Mouse (Mus musculus) urinary bladder, adult 2 months (tissue): Measurements from ENCODE around the gene Rac2. TPM values are rescaled to one million over a fixed set of nuclear protein-coding genes. Genes with fewer than 3 reads are reported as not detected.

Experiments
- DNase-seq: peaks from one replicate; pipeline ENCODE4 v3.0.0; 2022; ENCODE audit warnings: low spot score
- polyA plus RNA-seq: library from polyadenylated mRNA; depleted of rRNA; stranded (reverse); fragments of >200 nt; gene quantifications from 2 replicates; pipeline ENCODE4 v1.2.3, GENCODE M21; 2012; rRNA removed

Rac2 gene
- polyA plus RNA-seq, 1 experiment, result 13.8 TPM

DNA sequence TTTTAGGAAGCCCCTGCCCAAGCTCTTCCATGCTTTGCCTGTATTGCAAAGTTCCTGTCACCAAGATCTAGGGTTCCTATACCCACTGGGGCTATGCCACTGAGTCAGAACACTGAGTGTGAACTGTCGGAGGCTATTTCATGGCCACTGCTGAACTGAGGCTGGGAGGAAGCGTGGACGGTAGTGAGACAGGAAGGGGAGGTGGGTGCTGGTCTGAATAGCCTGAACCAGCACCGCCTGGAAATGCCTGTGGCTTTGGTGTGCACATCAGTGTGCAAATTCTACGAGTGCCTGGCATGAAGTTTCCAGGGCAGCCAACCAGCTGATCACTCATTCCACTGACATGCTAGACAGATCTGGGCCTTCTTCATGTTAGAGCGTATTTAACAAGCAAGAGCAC, 50.7 kb downstream of the Rac2 start:
- DNase-seq, result no peak

DNA sequence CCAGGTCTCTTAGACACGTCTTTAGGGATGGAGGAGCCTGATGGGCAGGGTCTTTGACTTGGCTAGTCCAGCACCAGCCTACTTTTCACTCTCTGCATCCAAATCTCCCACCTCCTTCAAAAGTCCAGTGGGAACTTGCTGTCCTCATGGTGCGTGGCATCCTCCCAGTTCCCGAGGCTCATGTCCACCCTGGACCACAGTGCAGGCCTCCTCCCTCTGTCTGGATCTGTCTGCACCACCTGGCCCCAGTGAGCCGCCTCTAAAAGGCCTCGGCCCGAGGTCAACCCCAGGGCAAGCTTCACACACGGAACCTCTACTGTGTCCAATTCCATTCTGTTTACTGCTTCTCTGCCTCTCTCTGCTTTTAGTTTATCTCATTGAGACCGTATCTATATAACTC, 51.3 kb downstream of the Rac2 start:
- DNase-seq, result no peak

DNA sequence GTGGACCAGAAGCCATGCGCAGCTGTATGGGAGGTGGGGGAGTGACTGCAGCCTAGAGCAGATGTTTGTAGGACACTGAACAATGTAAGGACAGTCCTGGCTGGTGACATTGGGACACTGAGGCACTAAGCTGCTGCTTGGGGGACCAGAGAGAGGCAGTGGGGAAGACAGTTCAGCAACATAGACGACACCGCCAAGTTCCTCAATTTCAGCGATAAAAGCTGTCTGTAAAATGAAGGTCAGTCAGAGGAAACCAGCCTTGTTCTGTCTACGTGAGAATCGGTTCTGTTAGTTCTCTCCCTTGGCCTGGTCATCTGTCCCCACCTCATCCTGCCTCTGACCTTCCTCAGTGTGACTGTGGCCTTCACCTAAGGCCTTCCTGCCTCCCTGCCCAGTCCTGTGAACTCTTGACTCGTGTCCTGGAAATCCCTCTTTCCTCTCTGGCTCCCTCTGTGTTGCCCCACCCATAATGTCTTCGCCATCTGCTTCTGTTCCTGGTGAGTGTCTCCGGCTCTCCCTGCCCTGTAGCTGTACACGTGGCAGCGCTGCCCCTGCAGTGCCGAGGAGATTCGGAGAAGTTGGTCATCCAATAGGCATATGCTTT, 52.4 kb downstream of the Rac2 start:
- DNase-seq, result no peak

DNA sequence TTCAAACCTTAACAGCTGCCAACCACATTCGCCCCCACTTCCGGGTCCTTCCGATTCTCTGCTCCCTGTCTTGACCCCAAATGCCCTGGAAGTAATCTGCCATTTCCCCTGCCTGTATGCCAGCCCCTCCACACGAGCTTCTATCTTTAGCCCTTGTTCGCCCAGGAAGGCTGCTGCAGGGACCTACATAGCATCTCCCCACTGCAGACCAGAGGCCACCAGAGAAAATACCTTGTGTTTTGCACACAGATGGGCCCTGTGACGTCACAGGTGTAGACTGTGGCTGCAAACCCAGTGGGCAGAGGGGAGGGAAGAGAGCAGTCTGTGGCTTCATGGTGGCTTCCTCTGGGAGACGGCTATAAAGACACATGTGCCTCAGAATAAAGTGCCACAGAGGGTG, 54.4 kb downstream of the Rac2 start:
- no peak for DNase-seq

DNA sequence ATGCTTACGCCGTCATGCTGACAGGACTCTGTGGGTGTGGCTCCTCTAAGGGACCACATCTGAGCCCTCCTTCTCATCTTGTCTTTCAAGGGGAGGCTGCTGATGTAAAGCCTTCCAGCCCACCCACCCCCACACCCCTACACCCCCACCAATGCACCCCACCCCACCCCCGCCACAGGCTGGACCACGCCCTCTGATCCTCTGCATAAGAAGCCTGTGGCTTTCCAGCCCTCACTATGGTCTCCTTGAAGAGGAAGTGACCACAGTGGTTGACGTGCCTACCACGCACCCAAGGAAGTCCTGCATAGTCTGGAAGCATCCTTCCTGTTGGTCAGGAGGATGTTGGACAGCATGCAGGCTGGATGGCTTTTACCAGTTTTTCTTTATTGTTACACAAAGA, 56.8 kb downstream of the Rac2 start:
- no peak for DNase-seq

DNA sequence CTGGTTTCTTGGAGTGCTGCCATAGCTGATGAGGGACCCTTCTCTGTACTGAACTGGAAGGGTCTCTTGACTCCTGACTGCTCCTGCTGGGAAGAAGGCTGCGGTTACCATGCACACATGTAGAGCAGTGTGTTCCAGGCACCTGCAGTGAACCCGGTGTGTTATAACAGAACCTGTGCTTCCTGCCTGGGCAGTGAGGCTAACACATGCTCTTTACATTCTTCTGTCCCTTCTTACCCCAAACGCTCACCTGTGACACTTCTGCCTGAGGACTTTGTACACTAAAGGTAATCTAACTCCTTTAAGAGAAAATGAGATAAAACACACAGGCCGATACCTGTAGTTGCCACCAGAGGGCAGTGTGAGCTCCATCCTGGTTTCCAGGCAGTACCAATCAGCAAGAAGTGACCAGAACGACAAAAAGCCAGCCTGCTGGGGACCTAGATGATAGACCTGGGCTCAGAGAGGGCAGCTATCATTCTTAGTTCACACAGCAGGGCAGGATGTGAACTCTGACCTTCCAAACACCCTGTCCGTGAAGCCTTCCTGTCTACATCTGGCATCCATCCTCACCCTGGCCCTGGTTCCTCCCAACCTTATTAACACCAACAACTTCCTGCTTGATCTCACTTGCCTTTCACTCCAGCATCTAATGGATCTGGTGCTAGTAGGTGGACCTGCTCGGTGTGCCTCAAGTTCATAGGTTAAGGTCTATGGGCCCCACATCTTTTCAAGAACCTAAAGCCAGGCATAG, 58.0 kb downstream of the Rac2 start:
- peak; percentile 62 for DNase-seq

DNA sequence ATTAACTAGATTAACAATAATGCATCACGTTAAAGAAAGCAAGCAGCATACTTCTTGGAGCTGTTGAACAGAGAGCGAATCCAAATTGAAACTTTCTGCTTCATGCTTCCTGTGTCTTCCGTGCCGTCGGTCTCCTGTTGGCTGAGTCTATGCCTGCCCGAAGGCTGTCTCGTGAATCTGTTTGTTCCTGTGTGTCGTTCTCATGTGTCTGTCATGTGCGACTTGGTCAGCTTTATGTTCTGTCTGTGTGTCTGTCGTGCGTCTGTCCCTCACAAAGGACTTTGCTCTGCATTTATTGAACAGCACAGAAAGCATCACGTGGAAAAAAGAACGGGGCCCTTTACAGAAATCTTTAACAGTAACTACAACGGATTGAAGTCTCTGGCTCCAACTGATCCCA, 59.6 kb downstream of the Rac2 start:
- no peak for DNase-seq

DNA sequence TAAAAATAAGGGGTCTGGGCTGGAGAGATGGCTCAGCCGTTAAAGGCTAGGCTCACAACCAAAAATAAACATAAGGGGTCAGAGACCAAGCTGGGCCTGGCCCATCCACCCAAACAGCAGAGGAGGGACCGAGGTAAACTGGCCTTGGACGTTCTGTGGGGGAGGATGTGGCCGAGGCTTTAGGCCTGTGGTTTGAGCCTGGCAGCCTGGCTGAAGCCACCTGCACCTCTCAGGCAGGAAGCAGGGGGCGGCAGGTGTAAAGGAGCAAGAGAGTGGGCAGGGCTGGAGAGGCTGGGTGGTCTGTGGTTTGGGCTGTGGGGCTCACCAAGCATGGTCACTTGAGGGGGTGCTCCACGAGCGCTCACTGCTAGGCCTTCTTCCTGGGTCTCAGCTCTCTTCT, 60.6 kb downstream of the Rac2 start:
- DNase-seq, result no peak

DNA sequence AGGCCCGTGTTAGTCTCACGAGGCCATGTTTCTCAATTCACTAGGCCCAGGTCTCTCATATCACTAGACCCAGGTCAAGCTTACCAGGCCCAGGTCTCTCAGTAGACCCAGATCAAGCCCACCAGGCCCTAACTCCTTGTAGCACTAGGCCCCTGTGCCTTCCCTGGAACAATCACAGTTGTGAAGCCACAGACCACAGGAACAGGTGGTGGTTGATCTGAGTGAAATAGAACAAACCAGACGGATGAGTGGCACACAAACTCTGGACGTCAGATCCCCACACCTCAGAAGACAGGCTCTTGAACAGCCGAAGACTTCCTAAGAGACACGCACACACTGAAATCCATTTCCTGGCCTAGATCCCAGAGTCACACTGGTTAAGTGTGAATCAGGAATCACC, 61.8 kb downstream of the Rac2 start:
- no peak for DNase-seq

DNA sequence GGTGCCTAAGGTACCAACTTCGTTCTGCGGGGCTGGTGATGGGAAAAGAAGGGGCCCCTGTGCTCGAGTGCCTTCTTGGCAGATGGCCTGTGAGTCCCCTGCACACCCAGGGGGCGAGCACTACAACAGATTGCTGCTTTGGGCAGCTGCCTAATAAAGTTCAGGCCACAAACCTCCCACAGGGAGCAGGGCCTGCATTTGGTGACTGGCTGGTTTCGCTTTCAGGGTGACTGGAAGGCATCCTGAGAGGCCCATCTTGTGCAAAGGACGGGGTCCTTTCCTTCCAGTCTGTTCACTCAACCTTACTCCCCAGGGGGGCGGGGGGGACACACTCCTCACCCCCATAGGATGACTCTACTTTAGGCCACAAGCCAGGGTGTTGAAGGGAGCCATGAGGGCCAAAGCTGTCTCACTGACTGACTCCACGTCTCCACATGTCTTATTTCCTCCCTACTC, 62.4 kb downstream of the Rac2 start:
- no peak for DNase-seq

DNA sequence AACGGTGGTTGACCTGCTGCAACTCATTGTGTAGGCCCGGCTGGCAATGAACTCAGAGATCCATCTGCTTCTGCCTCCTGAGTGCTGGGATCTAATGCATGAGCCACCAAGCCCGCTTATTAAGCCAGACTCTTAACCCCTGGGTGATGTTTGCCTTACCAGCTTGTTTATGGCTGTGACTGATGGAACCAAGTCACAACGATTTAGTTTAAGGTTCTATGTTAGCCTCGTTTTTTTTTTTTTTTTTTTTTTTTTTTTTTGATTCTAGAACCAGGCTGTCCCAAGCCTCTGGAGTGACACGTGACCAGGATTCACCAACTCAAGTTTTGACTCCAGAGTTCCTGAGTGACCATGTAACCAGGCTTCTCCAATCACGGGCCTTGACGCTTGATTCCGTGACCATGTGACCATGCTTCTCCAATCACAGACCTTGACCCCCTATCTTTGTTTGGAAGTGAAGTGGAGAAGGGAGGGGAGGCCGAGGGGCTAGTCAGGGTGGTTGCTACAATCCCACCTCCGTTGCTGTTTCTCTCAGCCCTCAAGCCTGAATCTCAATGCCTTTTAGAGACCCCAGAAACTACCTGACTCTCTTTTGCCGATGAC, 63.2 kb downstream of the Rac2 start:
- no peak for DNase-seq

Other genes with a start within 250 kb of the Rac2 start
- gene Csf2rb, start 247.0 kb downstream of the Rac2 start, polyA plus RNA-seq, result 5.9 and 6.8 TPM in 2 replicates
- 0.07 TPM in 1 of 2 replicates, not detected in the other for gene Tex33, start 176.9 kb downstream of the Rac2 start, polyA plus RNA-seq
- 31.3 and 37.1 TPM in 2 replicates for gene Tst, start 166.9 kb downstream of the Rac2 start, polyA plus RNA-seq
- 80.2 and 82.5 TPM in 2 replicates for gene Mpst, start 166.4 kb downstream of the Rac2 start, polyA plus RNA-seq
- 121 and 128 TPM in 2 replicates for gene Kctd17, start 144.2 kb downstream of the Rac2 start, polyA plus RNA-seq
- gene Tmprss6, start 104.1 kb downstream of the Rac2 start, polyA plus RNA-seq, result 0.56 and 0.91 TPM in 2 replicates
- 3.6 and 3.8 TPM in 2 replicates for gene Il2rb, start 77.5 kb downstream of the Rac2 start, polyA plus RNA-seq
- gene C1qtnf6, start 41.4 kb downstream of the Rac2 start, polyA plus RNA-seq, result 29.8 and 36.9 TPM in 2 replicates
- gene Sstr3, start 28.1 kb downstream of the Rac2 start, polyA plus RNA-seq, result 0.07 and 0.11 TPM in 2 replicates
- 17.5 and 18.3 TPM in 2 replicates for gene Cyth4, start 24.3 kb upstream of the Rac2 start, polyA plus RNA-seq
- gene Elfn2, start 146.0 kb upstream of the Rac2 start, polyA plus RNA-seq, result 0.03 and 0.04 TPM in 2 replicates
- gene Mfng, start 200.7 kb upstream of the Rac2 start, polyA plus RNA-seq, result 8.0 and 9.2 TPM in 2 replicates
- gene Card10, start 230.3 kb upstream of the Rac2 start, polyA plus RNA-seq, result 8.6 and 9.5 TPM in 2 replicates